Mouse (Mus musculus) retina, postnatal 7 days (tissue): Measurements from ENCODE around the gene Lypd9.
"Not testable (repeated sequence)": the region's sequence is repeated elsewhere in the genome, so short reads cannot be mapped to it uniquely, and the experiment has no call there.

Source experiments
- DNase-seq: peaks from one replicate; pipeline ENCODE4 v3.0.0-alpha.2; 2012; ENCODE audit warnings: low read depth, low spot score

The Lypd9 gene

DNA sequence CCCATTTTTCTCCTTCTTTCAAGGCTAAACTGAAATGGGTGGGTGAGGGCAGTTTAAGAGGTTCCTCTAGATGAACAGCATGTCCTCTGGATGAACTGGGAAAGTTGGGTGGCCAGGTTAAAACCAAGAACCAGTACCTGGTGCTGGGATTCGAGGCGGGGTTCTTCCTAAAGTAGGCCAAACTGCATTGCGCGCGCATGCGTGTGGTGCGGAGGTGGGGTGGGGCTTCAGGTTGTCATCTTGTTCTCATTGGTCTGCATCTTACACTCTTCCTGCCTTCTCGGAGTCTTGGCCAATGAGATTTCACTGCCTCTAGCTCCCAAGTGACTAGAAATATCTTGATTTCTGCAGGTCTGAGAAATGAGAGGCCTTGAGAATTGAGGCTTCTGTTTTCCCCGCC lies at the start of gene Lypd9:
TSS of gene Lypd9 (minus strand) at position 165 of the 400 bp plus-strand sequence.
- DNase-seq = no peak

GRCm38 (mm10) chr11:58502472-58502871 lies 49.7 kb upstream of the Lypd9 start, which contains the start of gene Olfr331:
Olfr331 (minus strand) TSS chr11:58502572.
- not testable (repeated sequence) for DNase-seq

DNA sequence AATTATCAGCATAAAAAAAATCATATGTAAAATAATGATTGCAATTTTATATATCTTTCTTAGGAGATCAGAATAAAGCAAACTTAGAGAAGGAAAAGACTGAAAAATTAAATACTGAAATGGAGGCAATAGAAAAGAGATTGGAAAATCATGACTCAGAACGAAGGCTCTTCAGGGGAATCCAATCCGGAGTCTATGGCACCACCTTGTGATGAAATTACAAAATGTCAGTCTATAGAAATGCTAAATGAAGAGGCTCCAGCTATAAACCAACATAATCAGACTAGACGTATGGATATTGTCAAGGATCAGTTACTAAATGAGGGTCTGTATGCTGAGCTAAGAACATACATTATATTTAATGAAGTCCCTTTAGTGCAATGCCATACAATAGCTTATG lies 46.6 kb upstream of the Lypd9 start:
- peak; percentile 9 for DNase-seq

DNA sequence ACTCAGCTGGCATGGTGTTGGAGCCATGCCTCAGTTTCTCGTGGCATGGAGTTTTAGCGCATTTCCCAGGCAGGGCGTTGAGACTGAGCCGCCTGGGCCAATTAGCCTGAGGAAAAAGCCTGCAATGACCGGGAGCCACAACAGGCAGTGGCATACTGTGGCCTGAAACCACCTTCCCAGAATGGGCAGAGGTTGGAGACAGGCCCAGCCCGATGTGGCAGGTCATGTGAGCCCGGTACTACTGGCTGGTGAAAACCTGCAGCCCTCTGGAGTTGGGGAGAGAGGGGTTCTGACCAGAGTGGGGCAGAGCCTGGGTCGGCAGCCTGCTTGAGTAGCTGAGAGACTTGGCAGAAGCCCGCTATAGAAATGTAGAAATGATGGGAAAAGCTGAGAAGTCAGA lies 46.0 kb upstream of the Lypd9 start:
- no peak for DNase-seq

GRCm38 (mm10) chr11:58492455-58492854 lies 39.7 kb upstream of the Lypd9 start, which contains the start of gene Olfr332:
Olfr332 (minus strand) TSS chr11:58492555.
- DNase-seq = no peak

GRCm38 (mm10) chr11:58462170-58462569 lies 9.4 kb upstream of the Lypd9 start, which contains the start of gene Olfr30:
Olfr30 (minus strand) TSS chr11:58462270.
- DNase-seq = no peak

DNA sequence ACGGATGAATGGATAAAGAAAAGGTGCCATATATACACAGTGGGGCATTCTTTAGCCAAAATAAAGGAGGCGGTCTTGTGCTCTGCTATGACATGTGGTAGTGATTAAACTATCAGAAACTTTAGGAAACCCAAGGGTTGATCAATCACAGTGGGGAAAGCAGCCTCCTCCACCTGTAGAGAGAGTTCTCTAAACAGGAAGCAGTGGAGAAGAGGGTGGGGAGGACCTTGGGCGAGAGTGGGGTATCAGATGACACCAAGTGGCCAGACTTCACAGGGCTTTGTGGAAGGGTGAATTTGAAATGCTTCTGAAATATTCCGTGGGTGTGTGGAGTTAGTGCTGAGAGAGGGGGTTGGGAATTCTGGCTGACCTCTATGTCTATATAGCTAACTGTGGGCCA lies 869 bp upstream of the Lypd9 start:
- DNase-seq = no peak

- DNase-seq = no peak
These were observed 14.9 kb downstream of the Lypd9 start for GRCm38 (mm10) chr11:58437866-58438265.

GRCm38 (mm10) chr11:58432259-58432658 lies 20.5 kb downstream of the Lypd9 start, which contains the start of gene Gm12253:
Gm12253 (plus strand) TSS chr11:58432559.
- no peak for DNase-seq

DNA sequence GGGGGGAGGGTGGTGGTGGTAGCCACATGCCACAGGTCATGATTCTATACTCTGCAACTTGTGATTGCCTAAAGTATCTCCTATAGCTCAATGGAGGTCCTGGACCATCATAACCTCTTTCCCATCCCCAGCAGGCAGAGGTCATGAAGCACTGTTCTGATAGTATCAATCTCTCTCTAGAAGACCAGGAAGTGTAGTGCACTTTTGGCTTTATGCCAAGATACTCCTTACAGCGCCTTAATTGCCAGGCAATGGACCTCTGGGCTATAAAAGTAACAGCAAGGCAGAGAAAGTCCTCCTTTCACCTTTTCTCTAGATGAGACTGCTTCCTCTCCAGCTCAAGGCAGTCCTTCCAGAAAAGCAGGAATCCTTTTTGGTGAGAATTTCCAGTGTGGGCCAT lies 31.9 kb downstream of the Lypd9 start, which contains the start of gene 1810065E05Rik:
TSS of gene 1810065E05Rik (plus strand) at position 297 of the 400 bp plus-strand sequence.
- no peak for DNase-seq

GRCm38 (mm10) chr11:58418336-58418735 lies 34.4 kb downstream of the Lypd9 start:
- DNase-seq = no peak

DNA sequence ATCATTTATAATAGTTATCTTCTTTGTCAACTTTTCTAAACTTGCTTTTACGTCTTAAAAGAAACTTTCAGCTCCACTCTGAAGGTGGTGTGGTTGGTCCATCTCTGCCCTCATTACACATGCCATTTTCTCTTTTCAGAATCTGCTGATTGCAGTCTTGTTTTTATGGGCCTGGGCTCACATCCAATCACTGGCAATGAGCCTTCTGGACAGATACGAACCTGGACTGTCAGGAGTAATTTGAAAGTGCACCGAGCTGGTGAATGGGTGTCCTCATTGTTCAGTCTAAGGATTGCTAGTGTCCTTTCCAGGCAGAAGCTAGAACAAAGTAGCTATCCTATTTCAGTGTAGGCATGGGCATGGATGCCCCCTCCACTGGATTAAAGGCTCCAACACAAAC lies 44.7 kb downstream of the Lypd9 start:
- no peak for DNase-seq

DNA sequence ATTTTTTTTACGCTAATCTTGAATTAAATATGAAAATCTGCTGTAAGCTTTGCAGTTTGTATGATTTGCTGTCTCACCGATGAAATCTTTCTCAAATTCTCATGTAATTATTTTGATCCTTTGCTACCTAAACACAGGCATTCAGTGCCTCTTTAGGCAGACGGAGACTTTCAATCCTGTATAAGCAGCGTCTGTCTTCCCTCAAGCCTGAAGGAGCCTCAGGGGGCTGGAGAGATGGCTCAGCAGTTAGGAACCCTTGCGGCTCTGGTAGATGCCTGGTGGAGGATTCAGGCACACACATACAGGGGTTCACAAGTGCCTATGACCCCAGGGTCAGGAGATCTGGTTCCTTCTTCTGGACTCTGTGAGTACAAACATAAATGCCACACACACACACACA lies 52.1 kb downstream of the Lypd9 start:
- no peak for DNase-seq

GRCm38 (mm10) chr11:58399985-58400645 lies 52.6 kb downstream of the Lypd9 start:
- DNase-seq = no peak
